Mouse (Mus musculus): Measurements from ENCODE around the gene Ube2k. TPM values are rescaled to one million over a fixed set of nuclear protein-coding genes. Genes with fewer than 3 reads are reported as not detected.

The Ube2k gene
- polyA plus RNA-seq (2015; fragmentation: Nextera tagmentation; extraction: Ambion mirVana): 121 and 129 TPM in 2 replicates

- Histone ChIP-seq H3K27me3 (no peaks in the 10 kb centered on the region), H3K9ac (peak within 1 kb of the TSS; percentile 96), H3K4me2 (peak within 1 kb of the TSS; percentile 66), H3K4me1 (replicated peaks) (peaks cover 11% of the 10 kb centered on the region), H3K36me3 (no peaks in the 10 kb centered on the region), H3K9me3 (replicated peaks) (no peaks in the 10 kb centered on the region), H3K27ac (peak within 1 kb of the TSS; percentile 99), H3K4me3 (peak within 1 kb of the TSS; percentile 93)
- under 1% methylated on average over 62 of the region's 66 CpGs for WGBS
- ATAC-seq (replicated peaks; ENCODE audit: insufficient number of reproducible peaks, insufficient read depth, low FRiP score, low read depth): peak; percentile 99
Observed at GRCm38 (mm10) chr5:65536751-65537419, at the start of gene Ube2k, which contains the start of gene Smim14. Ube2k (plus strand) TSS chr5:65537233. Smim14 (minus strand) TSS chr5:65537184.

- Histone ChIP-seq H3K27ac (peak overlapping the region; percentile 83), H3K9ac (no peak overlapping the region), H3K4me2 (peak overlapping the region; percentile 22), H3K4me1 (replicated peaks) (peaks cover 48% of the 10 kb centered on the region), H3K27me3 (no peaks in the 10 kb centered on the region), H3K36me3 (no peaks in the 10 kb centered on the region), H3K4me3 (no peak overlapping the region), H3K9me3 (replicated peaks) (no peaks in the 10 kb centered on the region)
- ATAC-seq (replicated peaks; ENCODE audit: insufficient number of reproducible peaks, insufficient read depth, low FRiP score, low read depth): no peak
- WGBS: 41% methylated on average over 10 of the region's 10 CpGs
Observed at GRCm38 (mm10) chr5:65487381-65487780, 49.7 kb upstream of the Ube2k start.

- 71% methylated on average over 7 of the region's 7 CpGs for WGBS
- Histone ChIP-seq H3K9ac (no peak overlapping the region), H3K4me2 (no peak overlapping the region)
Observed at GRCm38 (mm10) chr5:65488725-65489124, 48.3 kb upstream of the Ube2k start.

GRCm38 (mm10) chr5:65489830-65490229 is 47.2 kb upstream of the Ube2k start:
- Histone ChIP-seq H3K4me2 (peak overlapping the region; percentile 84; the same call in 1 of the 2 replicates), H3K27ac (peak overlapping the region; percentile 55; the same call in 1 of the 2 replicates), H3K9ac (no peak overlapping the region), H3K4me3 (no peak overlapping the region), H3K27me3 (no peaks in the 10 kb centered on the region), H3K4me1 (replicated peaks) (peaks cover 45% of the 10 kb centered on the region), H3K36me3 (no peaks in the 10 kb centered on the region), H3K9me3 (replicated peaks) (no peaks in the 10 kb centered on the region)
- no peak for ATAC-seq (replicated peaks; ENCODE audit: insufficient number of reproducible peaks, insufficient read depth, low FRiP score, low read depth)
- 39% methylated on average over 4 of the region's 4 CpGs for WGBS

More at GRCm38 (mm10) chr5:65488725-65489124, 48.3 kb upstream of the Ube2k start:
- Histone ChIP-seq H3K4me3 (no peak overlapping the region), H3K4me1 (replicated peaks) (peaks cover 49% of the 10 kb centered on the region), H3K9me3 (replicated peaks) (no peaks in the 10 kb centered on the region), H3K27ac (no peak overlapping the region), H3K36me3 (no peaks in the 10 kb centered on the region), H3K27me3 (no peaks in the 10 kb centered on the region)
- no peak for ATAC-seq (replicated peaks; ENCODE audit: insufficient number of reproducible peaks, insufficient read depth, low FRiP score, low read depth)

GRCm38 (mm10) chr5:65491767-65492715 is 45.0 kb upstream of the Ube2k start:
- H3K36me3 ChIP-seq: no peaks in the 10 kb centered on the region
- H3K4me3 ChIP-seq: peak overlapping the region; percentile 97
- under 1% methylated on average over 57 of the region's 57 CpGs for WGBS
- peak overlapping the region; percentile 95 for H3K9ac ChIP-seq
- H3K9me3 ChIP-seq (replicated peaks): no peaks in the 10 kb centered on the region
- H3K27ac ChIP-seq: peak overlapping the region; percentile 99
- peak overlapping the region; percentile 84 for H3K4me2 ChIP-seq
- H3K4me1 ChIP-seq (replicated peaks): peaks cover 36% of the 10 kb centered on the region
- peak; percentile 83 for ATAC-seq (replicated peaks; ENCODE audit: insufficient number of reproducible peaks, insufficient read depth, low FRiP score, low read depth)
- no peaks in the 10 kb centered on the region for H3K27me3 ChIP-seq

GRCm38 (mm10) chr5:65492716-65493531 is 44.1 kb upstream of the Ube2k start, which contains the start of gene Gm43552:
Gm43552 (minus strand) TSS chr5:65492833.
- ATAC-seq (replicated peaks; ENCODE audit: insufficient number of reproducible peaks, insufficient read depth, low FRiP score, low read depth): peak; percentile 95
- WGBS: under 1% methylated on average over 68 of the region's 69 CpGs

GRCm38 (mm10) chr5:65500231-65500630 is 36.8 kb upstream of the Ube2k start:
- no peak overlapping the region for H3K4me3 ChIP-seq
- no peak overlapping the region for H3K9ac ChIP-seq
- H3K4me2 ChIP-seq: no peak overlapping the region
- no peaks in the 10 kb centered on the region for H3K27me3 ChIP-seq
- H3K27ac ChIP-seq: no peak overlapping the region
- no peaks in the 10 kb centered on the region for H3K36me3 ChIP-seq
- WGBS: 75% methylated on average over 7 of the region's 7 CpGs
- no peak for ATAC-seq (replicated peaks; ENCODE audit: insufficient number of reproducible peaks, insufficient read depth, low FRiP score, low read depth)
- no peaks in the 10 kb centered on the region for H3K4me1 ChIP-seq (replicated peaks)
- H3K9me3 ChIP-seq (replicated peaks): no peaks in the 10 kb centered on the region

More at GRCm38 (mm10) chr5:65492716-65493531, 44.1 kb upstream of the Ube2k start, which contains the start of gene Gm43552:
- Histone ChIP-seq H3K36me3 (no peaks in the 10 kb centered on the region), H3K9me3 (replicated peaks) (no peaks in the 10 kb centered on the region), H3K4me3 (peak within 1 kb of the TSS; percentile 97), H3K4me2 (peak within 1 kb of the TSS; percentile 84), H3K27me3 (no peaks in the 10 kb centered on the region), H3K9ac (peak within 1 kb of the TSS; percentile 95), H3K4me1 (replicated peaks) (peaks cover 31% of the 10 kb centered on the region), H3K27ac (peak within 1 kb of the TSS; percentile 99)

- Histone ChIP-seq H3K4me2 (no peak overlapping the region), H3K4me3 (no peak overlapping the region), H3K27me3 (no peaks in the 10 kb centered on the region), H3K9ac (no peak overlapping the region), H3K9me3 (replicated peaks) (no peaks in the 10 kb centered on the region), H3K4me1 (replicated peaks) (0 out of 2 replicates have a peak, but pooled peaks cover 2% of the 10 kb centered on the region), H3K27ac (no peak overlapping the region), H3K36me3 (no peaks in the 10 kb centered on the region)
- 86% methylated on average over 9 of the region's 9 CpGs for WGBS
- no peak for ATAC-seq (replicated peaks; ENCODE audit: insufficient number of reproducible peaks, insufficient read depth, low FRiP score, low read depth)
Observed at GRCm38 (mm10) chr5:65501407-65501806, 35.6 kb upstream of the Ube2k start.

- Histone ChIP-seq H3K9me3 (replicated peaks) (no peaks in the 10 kb centered on the region), H3K9ac (no peak overlapping the region), H3K27me3 (no peaks in the 10 kb centered on the region), H3K27ac (no peak overlapping the region), H3K4me1 (replicated peaks) (0 out of 2 replicates have a peak, but pooled peaks cover 2% of the 10 kb centered on the region), H3K4me3 (no peak overlapping the region), H3K36me3 (no peaks in the 10 kb centered on the region), H3K4me2 (peak overlapping the region; percentile 42)
- 11% methylated on average over 8 of the region's 8 CpGs for WGBS
- ATAC-seq (replicated peaks; ENCODE audit: insufficient number of reproducible peaks, insufficient read depth, low FRiP score, low read depth): no peak
Observed at GRCm38 (mm10) chr5:65505786-65506185, 31.2 kb upstream of the Ube2k start.

GRCm38 (mm10) chr5:65508395-65508794 is 28.6 kb upstream of the Ube2k start:
- Histone ChIP-seq H3K4me3 (no peak overlapping the region), H3K36me3 (no peaks in the 10 kb centered on the region), H3K4me2 (no peak overlapping the region), H3K4me1 (replicated peaks) (0 out of 2 replicates have a peak, but pooled peaks cover 2% of the 10 kb centered on the region), H3K27me3 (no peaks in the 10 kb centered on the region), H3K9me3 (replicated peaks) (no peaks in the 10 kb centered on the region), H3K27ac (no peak overlapping the region), H3K9ac (no peak overlapping the region)
- ATAC-seq (replicated peaks; ENCODE audit: insufficient number of reproducible peaks, insufficient read depth, low FRiP score, low read depth): no peak
- 77% methylated on average over 8 of the region's 8 CpGs for WGBS

Data from heart, embryonic 15.5 days (tissue).